Mouse (Mus musculus) adrenal gland (tissue): ENCODE measurements around the gene Krt20.

Source experiments
- intact Hi-C: fragments of 180-260 bp; cut with DNase I; formaldehyde crosslinking; loops from one replicate; pipeline ENCODE4 v1.15.1; 2025

The Krt20 gene

DNA sequence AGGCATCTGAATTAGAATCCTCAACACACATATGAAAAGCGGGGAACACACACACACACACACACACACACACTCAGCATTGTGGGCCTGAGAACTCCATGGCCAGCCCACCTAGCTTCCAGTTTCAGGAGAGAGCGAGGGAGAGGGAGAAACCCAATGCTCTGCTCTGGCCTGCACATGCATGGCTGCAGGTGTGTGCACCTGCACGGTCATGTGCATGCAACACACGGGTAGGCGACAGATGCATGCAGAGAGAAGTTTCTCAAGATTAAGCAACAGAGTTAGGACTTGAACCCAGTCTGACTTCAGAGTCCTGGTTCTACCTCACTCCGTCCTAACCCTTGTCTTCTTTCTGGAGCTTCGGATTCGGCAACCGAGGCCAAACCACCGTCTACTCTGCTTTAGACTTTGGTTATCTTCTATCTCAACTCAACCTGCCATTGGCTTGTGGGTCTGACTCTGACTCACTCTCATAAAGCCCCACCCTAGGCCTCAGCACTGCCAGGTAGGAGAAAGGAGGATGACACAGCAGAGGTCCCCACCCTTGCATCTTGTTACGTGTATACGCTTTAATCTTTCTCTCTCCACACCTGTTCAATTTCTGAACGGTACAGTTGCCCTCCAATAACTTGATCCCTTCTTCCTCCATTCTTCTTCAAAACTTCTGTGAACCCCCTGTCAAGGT is 23.3 kb downstream of the Krt20 start:
- intact Hi-C loops, result loop anchor here (5.0 kb wide), 1 partner anchor 588 kb away; no protein-coding TSS in a partner anchor

DNA sequence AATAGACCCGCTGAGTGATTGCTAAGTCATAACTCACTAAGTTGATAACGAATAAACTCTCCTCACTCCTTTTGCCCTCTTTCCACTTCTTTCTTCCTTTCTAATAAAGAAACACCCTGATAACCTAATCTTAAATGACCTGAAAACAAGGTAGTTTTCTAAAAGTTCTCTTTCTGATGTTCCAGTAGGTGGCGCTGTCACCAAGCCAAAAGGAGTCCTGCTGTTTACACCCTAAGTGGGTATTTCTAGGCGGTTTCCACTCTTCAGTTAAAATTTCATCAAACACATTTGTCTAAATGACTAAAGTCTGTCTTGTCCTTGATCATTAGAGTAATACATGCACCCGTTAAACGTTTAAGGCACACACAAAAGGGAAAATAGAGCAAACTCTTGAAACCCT is 24.7 kb downstream of the Krt20 start:
- intact Hi-C loops, result loop anchor here (1.0 to 5.0 kb wide), 2 partner anchors 50 to 589 kb away; no protein-coding TSS in a partner anchor

DNA sequence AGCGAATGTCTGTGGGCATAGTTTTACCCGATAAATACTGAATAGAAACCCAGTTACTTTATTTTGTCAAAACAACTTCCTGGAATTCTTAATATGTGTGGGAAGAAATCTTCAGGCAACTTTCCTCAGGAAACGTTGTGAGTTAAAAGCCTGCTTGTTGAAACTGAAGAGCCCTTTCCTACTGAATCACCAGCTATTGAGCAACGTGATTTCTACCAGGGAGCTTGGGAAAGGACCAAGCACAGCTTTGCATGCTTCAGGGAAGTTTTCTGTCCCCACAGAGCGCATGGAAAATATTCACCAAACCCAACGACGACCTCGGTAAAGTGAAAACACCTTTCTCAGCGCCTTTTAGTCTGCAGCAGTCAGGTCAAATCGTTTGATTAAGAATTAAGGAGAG is 31.8 kb downstream of the Krt20 start:
- intact Hi-C loops, result no loop called here

DNA sequence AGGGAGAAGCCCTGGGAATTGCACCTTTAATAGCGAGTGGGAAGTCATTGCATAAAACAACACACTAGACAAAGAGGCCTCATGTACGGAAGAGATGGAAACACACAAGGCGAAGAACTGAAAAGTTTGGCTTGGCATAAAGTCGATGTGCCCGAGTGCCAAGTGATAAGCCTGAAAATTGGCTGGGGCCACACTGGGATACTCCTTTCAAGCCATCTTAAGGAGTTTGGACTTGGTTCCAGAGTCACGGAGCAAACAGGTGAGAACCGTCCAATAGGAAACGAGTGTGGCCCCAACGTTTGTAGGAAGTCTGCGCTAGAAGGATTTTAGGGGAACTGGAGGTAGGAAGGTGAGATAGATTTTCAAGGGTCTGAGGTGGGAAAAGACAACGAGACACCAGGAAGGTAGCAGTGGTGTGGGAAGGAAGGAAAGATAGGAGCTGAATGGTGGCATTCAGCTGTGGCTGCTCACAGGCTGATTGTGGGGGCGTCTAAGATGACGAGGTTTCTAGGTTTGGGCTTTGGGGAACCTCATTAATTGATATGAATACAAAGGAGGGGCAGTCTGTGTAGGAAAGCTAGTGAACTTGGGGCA is 37.9 kb downstream of the Krt20 start:
- intact Hi-C loops, result no loop called here

DNA sequence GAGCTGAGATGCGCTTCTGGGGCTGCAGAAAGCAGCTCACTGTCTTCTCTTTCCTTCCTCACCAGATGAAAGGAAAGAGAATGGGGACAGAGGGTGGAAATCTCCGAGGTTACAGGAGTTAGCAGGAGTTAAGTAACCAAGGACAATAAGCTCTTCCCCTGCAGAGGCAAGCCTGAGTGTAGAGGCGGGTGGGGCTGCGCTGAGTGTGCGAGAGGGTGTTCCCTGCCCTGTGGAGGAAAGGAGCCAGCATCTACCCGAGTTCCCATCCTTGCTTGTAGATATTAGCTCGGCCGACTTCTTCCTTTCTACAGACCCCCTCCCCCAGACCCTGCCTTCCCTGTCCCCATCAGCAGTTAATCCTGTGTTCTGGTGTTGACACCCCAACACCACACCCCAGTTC is 39.1 kb downstream of the Krt20 start:
- intact Hi-C loops, result no loop called here

DNA sequence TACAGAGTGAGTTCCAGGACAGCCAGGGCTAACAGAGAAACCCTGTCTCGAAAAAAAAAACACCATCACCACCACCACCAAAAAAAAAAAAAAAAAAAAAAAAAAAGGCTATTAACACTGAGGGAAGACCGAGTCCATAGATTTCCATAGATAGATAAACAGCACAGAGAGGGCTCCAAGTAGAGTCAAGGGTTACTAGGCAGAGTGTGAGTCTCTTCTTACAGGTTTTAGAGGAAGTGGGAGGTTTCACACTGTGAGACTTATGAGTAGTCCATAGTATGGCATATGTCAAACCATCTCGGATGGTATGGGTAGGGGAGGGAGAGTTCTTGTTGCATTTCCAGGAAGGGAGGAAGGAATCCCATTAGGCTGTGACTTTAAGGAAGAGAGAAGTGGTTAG is 39.9 kb downstream of the Krt20 start:
- intact Hi-C loops, result no loop called here

DNA sequence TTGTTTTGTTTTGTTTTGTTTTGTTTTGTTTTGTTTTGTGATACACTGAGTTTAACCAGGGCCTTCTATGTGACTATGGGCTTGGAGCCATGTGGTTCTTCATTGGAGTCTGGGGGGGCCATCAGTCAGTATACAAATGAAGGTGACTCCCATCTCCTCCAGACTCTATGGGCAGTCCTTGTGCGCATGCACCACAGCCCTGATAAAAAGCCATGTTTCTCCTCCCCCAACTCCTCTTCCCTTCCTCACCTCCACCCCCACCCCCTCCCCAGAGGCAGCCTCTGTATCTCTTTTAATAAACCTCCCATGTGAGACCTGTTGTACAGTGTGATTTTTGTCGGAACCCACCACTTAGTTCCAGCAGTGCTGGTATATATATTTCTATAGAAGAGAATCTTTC is 41.3 kb downstream of the Krt20 start:
- intact Hi-C loops, result no loop called here

DNA sequence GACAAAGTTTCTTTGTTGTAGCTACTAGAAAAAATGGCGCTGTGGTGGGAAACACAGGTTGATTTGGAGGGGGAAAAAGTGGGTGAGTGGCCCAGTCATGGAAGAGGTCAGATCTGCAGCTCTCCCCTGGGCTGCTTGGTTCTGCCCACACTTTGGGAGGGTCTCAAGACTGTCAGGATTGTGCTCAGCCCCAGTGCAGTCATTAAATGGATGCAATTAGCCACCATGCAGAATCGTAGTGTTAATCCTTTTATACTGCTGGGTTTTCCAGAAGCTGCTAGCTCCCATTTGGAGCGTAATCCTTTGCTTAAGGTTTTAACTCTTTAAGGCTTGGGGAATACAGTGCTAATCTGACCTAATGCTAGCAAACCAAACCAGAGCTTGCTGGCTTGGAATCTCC is 41.9 kb downstream of the Krt20 start:
- intact Hi-C loops, result no loop called here

DNA sequence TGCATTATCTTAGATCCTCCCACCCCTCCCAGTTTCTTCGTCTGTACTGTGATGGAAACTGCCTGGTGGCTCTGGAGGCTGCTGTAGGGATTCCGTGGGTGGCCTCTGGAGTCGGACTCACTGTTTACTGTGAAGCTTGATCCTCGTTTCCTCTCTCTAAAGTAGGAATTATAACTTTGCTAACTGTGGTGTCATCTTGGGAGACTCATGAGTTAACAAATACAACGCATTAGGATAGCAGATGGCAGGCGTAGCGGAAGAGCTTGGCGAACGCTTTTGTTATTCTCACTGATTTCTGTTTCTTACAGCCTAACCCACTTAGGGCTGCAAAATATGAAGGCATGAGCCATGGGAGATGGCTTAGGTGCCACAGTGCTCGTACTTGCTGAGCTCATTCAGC is 45.5 kb downstream of the Krt20 start:
- intact Hi-C loops, result no loop called here

DNA sequence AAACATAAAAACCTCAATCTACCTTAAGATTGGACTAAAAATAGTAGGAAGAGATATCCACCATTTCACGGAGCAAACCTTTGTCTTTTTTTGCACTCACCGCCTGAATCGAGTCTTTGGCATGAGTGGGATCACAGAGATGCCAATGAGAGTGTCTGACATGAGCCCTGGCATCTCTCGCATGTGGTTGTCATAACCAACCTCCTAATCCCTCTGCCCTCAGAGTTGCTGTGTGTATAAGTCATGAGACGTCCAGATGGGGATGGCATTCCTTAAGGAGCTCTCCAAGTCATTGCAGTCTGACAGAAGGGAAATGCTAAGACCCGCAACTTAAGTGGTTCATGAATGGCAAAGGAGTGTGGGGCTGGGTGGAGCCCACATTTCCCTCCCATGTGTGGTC is 46.6 kb downstream of the Krt20 start:
- intact Hi-C loops, result no loop called here

DNA sequence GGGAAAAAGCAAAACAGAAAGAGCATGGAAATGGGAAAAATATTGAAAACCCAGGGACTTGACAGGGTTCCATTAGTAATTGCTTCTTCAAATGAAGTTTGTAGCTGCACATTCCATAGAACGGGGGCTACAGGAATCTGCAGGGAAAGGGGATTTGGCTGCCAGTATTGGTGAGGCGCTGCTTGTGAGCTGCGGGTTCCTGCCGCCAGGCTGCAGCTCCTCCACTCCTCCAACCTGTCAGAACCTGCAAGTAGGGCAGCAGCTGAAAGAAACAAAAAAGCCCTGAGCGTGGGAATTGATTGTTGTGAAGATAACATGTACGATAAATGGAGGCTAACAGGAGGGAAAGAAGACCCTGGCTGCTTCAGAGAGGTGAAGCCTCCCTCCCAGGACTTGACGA is 47.1 kb downstream of the Krt20 start:
- intact Hi-C loops, result no loop called here

DNA sequence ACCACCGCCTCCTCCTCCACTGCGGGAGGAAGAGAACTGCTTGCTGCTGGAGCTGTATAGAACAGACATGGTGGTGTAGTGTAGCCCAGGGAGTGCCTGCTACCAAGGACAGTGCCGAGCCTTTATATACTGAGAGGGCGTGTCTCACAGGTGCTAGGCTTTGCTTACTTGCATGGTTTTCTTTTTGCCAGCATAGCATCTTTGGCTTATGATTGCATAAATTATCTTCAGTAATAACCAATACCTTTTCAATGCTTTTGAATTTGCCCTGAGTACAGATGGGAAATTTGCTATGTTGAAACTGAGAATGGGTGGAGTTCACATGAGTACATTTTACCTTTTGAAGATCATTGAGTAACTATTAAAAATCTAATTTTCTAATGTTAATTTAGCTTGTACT is 48.7 kb downstream of the Krt20 start, which contains the start of gene Krt10:
Gene Krt10, minus strand, starts transcription at position 101 of the 400 bp plus-strand sequence.
- intact Hi-C loops, result no loop called here

DNA sequence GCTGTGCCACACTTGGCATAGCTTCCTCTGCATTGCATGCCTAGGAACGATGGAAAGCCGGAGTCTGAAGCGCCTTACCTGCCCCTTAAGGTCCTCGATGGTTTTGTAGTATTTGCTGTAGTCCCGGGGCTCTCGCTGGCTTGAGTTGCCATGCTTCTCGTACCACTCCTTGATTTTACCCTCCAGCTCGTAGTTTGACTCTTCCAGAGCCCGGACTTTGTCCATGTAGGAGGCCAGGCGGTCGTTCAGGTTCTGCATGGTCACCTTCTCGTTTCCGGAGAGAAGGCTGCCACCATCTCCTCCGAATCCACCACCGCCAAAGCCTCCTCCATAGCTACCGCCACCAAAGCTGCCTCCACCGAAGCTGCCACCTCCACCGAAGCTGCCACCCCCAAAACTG is 49.3 kb downstream of the Krt20 start:
- intact Hi-C loops, result no loop called here

DNA sequence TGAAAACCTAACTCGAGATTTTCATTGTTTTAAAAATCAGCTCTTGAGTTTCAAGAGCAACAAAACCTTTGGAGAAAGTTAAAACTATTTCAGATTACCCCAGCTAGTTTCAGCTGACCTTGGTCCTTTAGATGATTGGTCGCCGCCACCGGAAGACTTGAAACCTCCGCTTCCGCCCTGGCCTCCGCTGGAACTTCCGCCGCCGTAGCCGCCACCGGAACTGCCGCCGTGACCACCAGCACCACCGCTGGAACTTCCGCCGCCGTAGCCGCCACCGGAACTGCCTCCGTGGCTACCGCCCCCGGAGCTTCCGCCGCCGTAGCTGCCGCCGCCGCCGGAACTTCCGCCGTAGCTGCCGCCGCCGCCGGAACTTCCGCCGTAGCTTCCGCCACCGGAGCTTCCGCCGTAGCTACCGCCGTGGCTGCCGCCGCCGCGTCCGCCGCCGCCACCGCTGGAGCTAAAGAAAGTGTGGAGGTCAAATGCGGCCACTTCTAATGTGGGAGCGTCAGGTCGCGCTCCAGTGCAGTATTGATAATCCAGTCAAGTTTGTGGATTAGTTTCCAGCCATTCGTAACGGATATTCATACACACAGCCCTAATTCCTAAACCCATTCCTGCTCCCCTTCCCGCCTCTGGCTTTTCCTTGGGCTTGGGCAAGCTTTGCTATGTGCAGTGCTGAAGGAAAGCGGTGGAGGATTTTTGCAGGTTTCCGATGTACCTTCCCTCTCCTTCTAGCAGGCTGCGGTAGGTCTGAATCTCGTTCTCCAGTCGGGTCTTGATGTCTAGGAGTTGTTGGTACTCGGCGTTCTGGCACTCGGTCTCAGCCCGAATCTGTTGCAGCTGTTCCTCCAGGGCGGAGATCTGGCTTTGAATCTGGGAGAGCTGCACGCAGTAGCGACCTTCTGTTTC is 51.9 kb downstream of the Krt20 start:
- intact Hi-C loops, result no loop called here

DNA sequence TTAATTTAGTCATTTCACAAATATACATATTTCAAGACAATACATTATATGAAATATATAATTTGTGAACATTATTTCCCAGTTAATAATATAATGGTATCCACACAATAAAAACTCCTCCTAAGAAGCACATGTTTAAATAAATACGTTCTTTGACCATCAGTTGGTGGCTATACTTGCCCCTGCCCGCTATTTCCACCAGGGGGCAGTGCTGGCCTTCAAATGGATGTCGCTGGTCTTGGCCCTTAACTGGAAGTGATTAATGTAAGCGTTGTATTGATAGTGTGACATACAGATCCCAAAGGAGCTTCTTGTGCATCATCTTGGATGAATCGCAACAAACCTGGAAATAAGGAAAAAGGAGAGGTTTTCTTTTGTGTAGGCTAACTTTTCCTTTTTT is 58.4 kb downstream of the Krt20 start:
- intact Hi-C loops, result loop anchor here (2.0 to 5.0 kb wide), 2 partner anchors 83 to 918 kb away; no protein-coding TSS in a partner anchor
